Mouse (Mus musculus) CD4-positive, CD25-positive, alpha-beta regulatory T cell, adult 4 months (primary cell): ENCODE results near the gene Ak1. TPM values are rescaled to one million over a fixed set of nuclear protein-coding genes. Genes with fewer than 3 reads are reported as not detected.
A peak's percentile ranks its signal among the peaks of the same experiment; 100 is the strongest.

Experiments
- ATAC-seq: one replicate; pipeline ENCODE4 v1.8.0; 2017
- polyA plus RNA-seq, 2 experiments: library from polyadenylated mRNA; unstranded; fragments of 100-300 nt; shearing (Covaris generic); gene quantifications; one replicate each; pipeline ENCODE4 v1.2.1; 2017

Gene Ak1
- polyA plus RNA-seq, 2 experiments from 2014 or later, result not detected

DNA sequence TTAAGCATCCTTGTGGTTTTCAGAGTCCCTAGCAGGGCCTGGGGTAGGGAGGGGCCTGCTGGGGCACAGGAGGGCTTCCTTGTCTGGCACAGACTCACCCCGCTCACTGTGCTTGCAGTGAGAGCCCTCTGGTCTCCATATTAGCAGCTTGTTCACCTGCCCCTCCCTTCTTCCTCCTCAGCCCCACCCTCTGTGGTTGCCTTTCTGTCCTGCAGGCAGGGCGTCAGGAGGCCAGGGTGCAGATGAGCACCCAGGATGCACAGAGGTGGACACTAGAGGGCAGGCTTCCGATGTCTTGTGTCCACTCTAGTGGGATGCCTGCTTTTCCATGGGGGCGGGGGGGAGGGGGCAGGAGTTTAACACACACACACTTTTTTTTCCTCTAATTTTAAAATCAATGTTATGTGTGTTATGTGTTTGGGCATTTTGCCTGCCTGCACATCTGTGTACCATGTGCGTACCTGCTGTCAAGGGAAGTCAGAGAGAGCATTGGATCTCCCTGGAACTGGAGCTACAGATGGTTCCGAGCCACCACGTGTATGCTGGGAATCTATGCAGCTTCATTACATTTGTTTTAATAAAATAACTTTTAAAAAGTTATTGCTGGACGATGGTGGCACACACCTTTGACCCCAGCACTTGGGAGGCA is 20.0 kb upstream of the Ak1 start:
- peak; percentile 71 for ATAC-seq

- peak; percentile 59 for ATAC-seq
These were observed 18.9 kb upstream of the Ak1 start for GRCm38 (mm10) chr2:32602600-32603054.

- no peak for ATAC-seq
These were observed 16.9 kb upstream of the Ak1 start for GRCm38 (mm10) chr2:32604631-32605030.

DNA sequence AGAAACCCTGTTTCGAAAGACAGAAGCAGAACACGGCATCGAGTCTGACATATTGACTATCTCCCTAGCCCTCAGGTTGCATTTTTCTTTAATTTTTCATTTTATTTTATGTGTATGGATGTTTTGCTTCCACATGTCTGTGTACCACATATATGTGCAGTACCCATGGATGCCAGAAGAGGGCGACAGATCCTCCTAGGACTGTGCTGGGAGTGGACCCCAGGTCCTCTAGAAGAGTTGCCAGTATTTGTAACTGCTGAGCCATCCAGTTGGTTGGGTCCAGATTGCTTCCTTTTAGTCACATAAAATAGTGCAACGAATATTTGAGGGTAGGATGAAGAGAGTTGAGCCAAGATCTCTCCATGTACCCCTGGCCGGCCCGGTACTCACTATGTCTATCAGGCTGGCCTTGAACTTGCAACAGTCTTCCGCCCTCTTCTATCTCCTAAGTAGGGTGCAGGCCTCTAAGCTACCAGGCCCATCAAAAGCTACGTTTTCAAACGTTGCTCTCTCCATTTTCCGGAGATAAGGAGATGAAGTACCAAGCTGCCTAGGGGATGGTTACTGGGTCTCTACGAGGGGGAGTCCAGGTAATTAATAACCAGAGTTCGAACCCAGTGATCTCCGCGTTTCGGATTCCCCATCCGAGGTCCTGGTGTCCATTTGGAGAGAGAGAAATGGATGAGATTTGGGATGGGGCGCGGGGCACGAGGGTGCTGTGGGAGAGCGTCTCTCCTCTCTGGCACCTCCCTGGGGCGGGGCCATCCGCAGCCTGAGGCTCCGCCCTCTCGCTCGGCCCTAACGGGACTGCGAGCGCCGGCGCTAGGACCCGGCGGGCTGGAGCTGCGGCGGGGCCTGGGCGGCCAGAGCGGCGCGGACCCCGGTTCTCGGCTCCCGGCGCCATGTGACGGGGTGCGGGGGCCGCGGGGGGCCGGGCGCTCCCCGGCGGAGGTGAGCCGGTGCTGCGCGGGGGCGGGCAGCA is 15.1 kb upstream of the Ak1 start:
- ATAC-seq, result peak; percentile 58

GRCm38 (mm10) chr2:32607262-32607947 is 14.2 kb upstream of the Ak1 start:
- ATAC-seq, result peak; percentile 65

DNA sequence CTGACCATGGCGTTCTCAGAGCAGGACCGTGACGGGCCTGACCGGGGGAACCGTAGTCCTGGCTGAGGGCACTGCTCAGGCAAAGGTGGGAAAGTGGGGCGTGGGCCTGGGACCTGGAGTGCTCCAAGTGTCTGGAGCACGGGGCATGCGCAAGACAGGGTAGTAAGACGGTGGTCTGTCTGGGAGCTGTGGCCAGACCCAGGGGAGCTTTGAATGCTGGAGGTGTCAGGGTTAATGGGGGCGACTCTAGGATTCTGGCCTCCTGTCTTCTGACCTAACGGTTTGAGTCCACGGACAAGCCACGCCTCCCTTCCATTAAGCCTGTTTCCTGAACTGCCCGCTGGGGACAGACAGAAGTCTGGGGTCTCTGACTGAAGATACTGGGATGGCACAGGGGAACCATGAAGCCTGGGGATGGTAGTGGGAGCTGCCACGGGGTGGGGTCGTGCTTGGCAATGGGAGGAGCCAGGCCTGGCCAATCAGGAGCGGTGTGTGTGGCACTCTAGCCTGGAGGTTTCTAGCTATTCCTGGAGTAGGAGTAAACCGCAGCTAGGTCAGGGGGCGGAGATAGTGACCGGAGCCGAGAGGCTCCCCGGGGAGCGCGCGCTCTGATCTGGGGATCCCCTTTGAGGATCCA is 13.3 kb upstream of the Ak1 start:
- ATAC-seq, result no peak

DNA sequence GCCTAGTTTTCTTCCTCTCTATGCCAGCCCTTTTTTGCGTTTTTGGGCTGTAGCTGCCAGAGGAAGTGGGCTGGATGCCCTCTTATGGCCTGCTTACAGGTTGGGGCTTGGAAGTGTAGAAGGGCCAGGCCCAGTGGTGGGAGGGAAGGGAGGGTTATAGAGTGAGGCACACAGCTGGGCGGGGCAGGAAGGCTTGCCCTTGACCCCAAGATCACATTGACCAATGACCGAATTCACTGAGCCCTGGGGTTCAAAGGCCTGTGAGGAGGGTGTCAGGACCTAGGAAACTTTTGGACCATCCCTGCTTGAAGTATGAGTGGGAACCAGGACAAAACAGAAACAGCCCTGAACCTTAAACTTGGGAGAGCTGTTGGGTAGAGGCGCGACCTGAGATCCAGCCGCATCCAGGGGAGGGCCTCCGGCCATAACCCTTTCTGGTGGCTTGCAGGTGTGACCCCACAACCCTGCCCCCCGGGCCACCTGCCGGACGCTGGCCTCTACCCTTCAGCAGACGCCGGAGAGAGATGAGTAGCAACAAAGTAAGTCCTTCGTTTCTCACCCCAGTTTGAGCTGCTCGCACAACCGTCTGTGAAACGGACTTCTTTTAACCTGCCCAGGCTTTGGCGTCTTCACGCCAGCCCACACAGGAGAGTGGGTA is 12.7 kb upstream of the Ak1 start:
- ATAC-seq, result peak; percentile 20

- no peak for ATAC-seq
These were observed 10.8 kb upstream of the Ak1 start for GRCm38 (mm10) chr2:32610610-32611229.

DNA sequence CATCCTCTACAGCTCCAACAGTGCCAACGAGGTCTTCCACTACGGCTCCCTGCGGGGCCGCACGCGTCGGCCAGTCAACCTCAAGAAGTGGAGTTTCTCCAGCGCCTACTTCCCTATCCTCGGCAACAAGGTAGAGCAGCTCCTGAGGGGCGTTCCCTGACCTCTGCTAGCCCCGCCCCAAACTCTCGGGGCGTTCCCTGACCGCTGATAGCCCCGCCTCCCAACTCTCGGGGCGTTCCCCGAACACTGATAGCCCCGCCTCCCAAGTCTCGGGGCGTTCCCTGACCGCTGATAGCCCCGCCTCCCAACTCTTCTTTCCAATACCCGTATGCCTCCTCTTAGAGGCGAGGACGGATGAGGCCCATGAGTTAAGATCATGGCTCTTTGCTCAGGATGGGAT is 9.3 kb upstream of the Ak1 start:
- ATAC-seq, result no peak

GRCm38 (mm10) chr2:32617109-32617508 is 4.4 kb upstream of the Ak1 start:
- no peak for ATAC-seq

DNA sequence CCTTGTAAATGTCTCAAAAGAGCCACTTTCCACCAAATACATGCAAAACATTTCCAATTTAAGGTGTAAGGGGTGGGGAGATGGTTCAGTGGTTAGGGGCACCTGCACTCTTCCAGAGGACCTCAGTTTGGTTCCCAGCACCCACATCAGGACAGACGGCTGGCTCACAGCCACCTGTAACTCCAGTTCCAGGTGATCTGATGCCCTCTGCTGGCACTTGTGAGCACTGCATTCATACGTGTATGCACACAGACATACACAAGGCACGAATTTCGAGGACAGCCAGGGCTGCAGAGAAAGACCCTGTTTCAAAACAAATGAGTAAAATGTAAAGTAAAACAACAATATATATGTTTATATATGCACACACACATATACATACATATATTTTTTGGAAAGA is 4.0 kb upstream of the Ak1 start:
- no peak for ATAC-seq

DNA sequence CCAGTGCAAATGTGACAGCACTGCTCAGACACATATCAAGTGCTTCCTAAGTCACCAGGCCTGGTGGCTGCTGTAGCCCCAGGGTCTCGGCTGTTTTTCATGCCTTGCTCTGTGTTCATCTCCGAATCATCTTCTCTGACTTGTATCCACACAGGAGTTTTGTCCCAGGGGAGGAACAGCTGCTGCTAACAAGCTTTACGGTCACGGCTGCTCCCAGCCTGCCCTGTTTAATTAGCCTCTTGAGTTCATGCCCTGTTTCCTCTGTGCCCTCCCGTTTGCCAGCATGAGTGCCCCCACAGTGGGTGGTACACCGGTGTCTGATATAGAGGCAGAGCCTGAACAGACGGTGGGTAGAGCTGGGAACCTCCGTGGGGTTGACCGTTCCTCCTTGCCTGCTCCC is 3.5 kb upstream of the Ak1 start:
- no peak for ATAC-seq

- ATAC-seq, result no peak
These were observed 659 bp upstream of the Ak1 start for GRCm38 (mm10) chr2:32620682-32621516.

DNA sequence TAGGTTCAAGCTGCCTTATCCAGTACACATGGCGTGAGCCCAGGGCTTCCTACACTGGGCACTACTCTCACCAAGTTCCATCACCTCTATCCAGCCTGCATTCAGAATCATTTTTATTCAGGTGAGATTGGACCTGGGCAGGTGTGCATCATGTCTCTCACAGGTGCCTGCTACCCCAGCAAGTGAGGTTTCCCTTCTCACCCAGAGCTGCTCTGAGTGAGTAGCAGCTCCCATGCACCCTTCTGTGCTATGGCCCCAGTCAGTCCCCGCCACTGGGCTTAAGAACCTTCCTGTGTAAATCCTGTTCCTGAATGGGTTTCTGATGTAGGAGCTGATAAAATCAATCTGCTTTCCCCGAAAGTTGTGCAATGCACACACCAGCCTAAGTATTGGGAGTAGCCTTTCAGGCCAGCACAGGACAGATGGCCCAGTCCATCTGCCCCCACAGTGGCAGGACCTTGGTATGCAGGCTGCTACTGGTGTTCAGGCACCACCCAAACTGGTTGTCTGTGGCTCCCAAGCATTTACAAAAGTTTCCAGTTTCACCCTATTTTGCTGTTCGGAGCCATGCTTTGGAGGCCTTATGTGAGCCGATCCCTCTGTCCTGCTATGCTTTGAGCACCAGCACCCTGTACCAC is 2.7 kb downstream of the Ak1 start:
- ATAC-seq, result no peak

DNA sequence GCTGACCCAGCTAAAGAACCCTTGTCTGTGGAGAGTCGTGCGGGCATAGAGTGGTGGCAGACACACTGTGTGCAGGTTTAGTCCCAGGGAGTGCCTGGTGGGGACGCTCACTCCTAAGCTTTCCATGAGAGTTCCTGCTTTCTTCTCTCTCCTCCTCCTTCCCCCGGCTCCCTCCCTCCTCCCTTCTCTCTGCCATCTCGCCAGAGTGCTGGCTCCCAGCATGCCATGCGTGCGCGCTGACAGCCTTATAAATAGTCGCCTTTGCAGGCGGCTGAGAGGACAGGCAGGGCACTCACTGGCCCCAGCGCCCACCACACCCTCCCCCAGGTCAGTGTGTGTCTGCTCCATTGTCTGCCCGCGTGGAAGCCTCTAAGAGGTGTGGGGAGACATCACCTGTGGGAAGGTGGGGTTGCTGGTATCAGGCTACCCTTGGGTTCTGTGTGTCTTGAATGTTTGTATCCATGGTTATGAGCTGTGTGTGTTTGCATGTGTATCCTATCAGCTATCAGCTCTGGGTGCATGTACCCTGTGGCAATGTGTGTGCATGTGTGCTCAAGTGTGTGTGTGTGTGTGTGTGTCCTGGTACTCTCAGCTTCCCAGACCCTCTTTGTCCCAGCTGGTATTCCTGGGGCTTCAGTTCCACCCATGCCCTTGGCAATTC is 3.8 kb downstream of the Ak1 start:
- ATAC-seq, result no peak

GRCm38 (mm10) chr2:32625873-32626694 is 4.5 kb downstream of the Ak1 start:
- ATAC-seq, result no peak

GRCm38 (mm10) chr2:32627266-32628043 is 5.9 kb downstream of the Ak1 start:
- ATAC-seq, result no peak

GRCm38 (mm10) chr2:32628044-32628550 is 6.5 kb downstream of the Ak1 start:
- ATAC-seq, result no peak
